Mouse (Mus musculus) limb, embryonic 13.5 days (tissue): ENCODE measurements around the gene Lfng. TPM values are rescaled to one million over a fixed set of nuclear protein-coding genes. Genes with fewer than 3 reads are reported as not detected.
A peak's percentile ranks its signal among the peaks of the same experiment; 100 is the strongest.

Source experiments
- ATAC-seq: fragments of 200-750 bp; cut with Nextera tagmentation; 2 replicates; pipeline ENCODE4 v1.8.0; 2017; ENCODE audit warnings: low read depth, moderate number of reproducible peaks, moderate TSS enrichment; ENCODE audit not compliant: low FRiP score
- H3K27ac ChIP-seq: fragments of 300-500 bp; sonication (generic); 2 replicates; pipeline ENCODE4 v1.5.1; 2015; ENCODE audit warnings: inconsistent platforms, mild to moderate bottlenecking, moderate library complexity
- H3K27me3 ChIP-seq: fragments of 300-500 bp; sonication (generic); 2 replicates; pipeline ENCODE4 v1.6.1; 2015; ENCODE audit warnings: mild to moderate bottlenecking, inconsistent platforms
- H3K36me3 ChIP-seq: fragments of 300-500 bp; sonication (generic); 2 replicates; pipeline ENCODE4 v1.6.1; 2015; ENCODE audit warnings: inconsistent platforms, mild to moderate bottlenecking, moderate library complexity
- H3K4me1 ChIP-seq: fragments of 300-500 bp; sonication (generic); 2 replicates; pipeline ENCODE4 v1.6.1; 2015; ENCODE audit warnings: inconsistent platforms
- H3K4me2 ChIP-seq: fragments of 300-500 bp; sonication (generic); replicated peaks from 2 replicates; pipeline ENCODE4 v1.6.1; 2015; ENCODE audit warnings: inconsistent platforms, mild to moderate bottlenecking, moderate library complexity
- H3K4me3 ChIP-seq: fragments of 300-500 bp; sonication (generic); 2 replicates; pipeline ENCODE4 v1.5.1; 2015; ENCODE audit warnings: moderate library complexity, mild to moderate bottlenecking, inconsistent platforms
- H3K9ac ChIP-seq: fragments of 300-500 bp; sonication (generic); 2 replicates; pipeline ENCODE4 v1.6.1; 2015; ENCODE audit warnings: mild to moderate bottlenecking, inconsistent platforms
- H3K9me3 ChIP-seq: fragments of 300-500 bp; sonication (generic); 2 replicates; pipeline ENCODE4 v1.6.1; 2016; ENCODE audit warnings: inconsistent platforms
- WGBS: fragments of 180-500 bp; shearing (Covaris S2); methylation state at CpG from one replicate; pipeline ENCODE4 v1.1.7; 2015; 5-methylcytosine and 5-hydroxymethylcytosine counted together
- polyA plus RNA-seq: library from polyadenylated mRNA; unstranded; fragments of >200 nt; fragmentation: Nextera tagmentation; extraction: Ambion mirVana; gene quantifications from 2 replicates; pipeline ENCODE4 v1.2.1, GENCODE M21; 2015

Lfng gene
- polyA plus RNA-seq, 1 experiment from 2014 or later = 13.4 TPM

GRCm38 (mm10) chr5:140619151-140619771 is 12.1 kb downstream of the Lfng start:
- peaks cover 37% of the 10 kb centered on the region for H3K36me3 ChIP-seq
- no peaks in the 10 kb centered on the region for H3K9me3 ChIP-seq
- peak; percentile 4; the same call in 1 of the 2 replicates for ATAC-seq
- H3K4me1 ChIP-seq = peaks cover 16% of the 10 kb centered on the region; the same call in 1 of the 2 replicates
- no peak overlapping the region; the same call in 1 of the 2 replicates for H3K27ac ChIP-seq
- H3K4me3 ChIP-seq = no peak overlapping the region
- no peak overlapping the region for H3K9ac ChIP-seq
- WGBS = 25% methylated on average over 6 of the region's 6 CpGs
- no peaks in the 10 kb centered on the region; the same call in 1 of the 2 replicates for H3K27me3 ChIP-seq
- no peak overlapping the region for H3K4me2 ChIP-seq

DNA sequence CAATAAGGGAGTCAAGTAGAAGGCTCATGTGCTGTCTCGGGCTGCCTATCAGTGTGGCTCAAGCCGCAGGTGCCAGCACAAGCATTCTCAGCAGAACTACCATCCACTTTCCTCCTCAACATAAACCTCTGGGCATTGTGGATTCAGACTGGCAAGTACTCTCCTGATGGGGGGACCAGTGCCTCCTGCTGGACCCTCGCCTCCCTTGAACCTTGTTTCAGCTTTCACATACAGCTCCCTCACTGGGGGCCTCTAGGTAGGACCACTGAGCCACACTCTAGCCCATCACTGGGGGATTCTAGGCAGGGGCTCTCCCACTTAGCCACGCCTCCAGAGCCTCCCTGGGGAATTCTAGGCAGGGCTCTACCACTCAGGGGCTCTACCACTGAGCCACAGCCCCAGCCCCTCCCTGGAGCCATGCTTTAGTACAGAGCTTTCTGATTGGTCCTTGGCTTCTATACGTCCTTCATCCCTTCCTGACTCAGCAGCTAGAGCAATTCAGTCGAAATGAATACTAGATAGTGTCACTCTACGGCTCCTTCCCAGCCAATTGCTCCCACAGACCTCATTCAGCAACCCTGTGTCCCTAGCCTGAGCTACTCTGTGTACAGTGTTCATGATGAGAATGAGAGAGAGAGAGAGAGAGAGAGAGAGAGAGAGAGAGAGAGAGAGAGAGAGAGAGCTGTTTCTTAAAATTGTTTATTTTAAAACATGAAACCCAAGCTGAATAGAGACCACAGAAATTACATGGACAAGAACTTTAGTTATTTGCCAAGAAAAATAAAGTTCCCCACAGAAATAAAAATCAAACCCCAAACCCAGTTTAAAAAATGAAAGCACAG is 13.0 kb downstream of the Lfng start:
- peaks cover 42% of the 10 kb centered on the region for H3K36me3 ChIP-seq

DNA sequence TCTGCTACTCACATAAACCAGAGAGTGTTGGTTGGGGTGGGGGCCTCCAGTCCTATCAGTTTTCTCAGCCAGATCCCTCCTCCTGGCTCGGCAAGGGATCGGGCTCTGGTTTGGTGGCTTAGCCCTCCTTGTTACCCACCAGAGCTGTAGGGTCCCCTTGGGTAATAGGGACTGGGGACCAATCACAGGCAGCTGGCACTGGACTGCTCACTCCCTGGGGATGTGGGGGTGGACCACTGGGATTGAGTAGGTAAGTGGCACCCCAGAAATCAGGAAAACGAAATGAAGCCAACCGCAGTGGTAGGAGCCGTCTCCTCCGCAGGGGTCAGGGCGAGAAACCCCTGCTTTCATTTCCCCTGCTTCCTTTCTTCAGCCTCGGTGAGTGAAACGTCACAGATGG is 14.0 kb downstream of the Lfng start:
- WGBS = 75% methylated on average over 9 of the region's 9 CpGs
- H3K36me3 ChIP-seq = peaks cover 49% of the 10 kb centered on the region
- no peaks in the 10 kb centered on the region for H3K9me3 ChIP-seq
- H3K4me2 ChIP-seq = no peak overlapping the region
- ATAC-seq = no peak
- no peak overlapping the region for H3K9ac ChIP-seq
- H3K27me3 ChIP-seq = no peaks in the 10 kb centered on the region
- no peak overlapping the region for H3K4me3 ChIP-seq
- H3K4me1 ChIP-seq = peaks cover 16% of the 10 kb centered on the region; the same call in 1 of the 2 replicates
- peak overlapping the region; percentile 28; the same call in 1 of the 2 replicates for H3K27ac ChIP-seq

More for the DNA sequence above, 13.0 kb downstream of the Lfng start:
- Histone ChIP-seq H3K27me3 (no peaks in the 10 kb centered on the region), H3K9me3 (no peaks in the 10 kb centered on the region), H3K4me3 (no peak overlapping the region), H3K27ac (no peak overlapping the region; the same call in 1 of the 2 replicates), H3K4me2 (no peak overlapping the region), H3K9ac (no peak overlapping the region), H3K4me1 (peaks cover 16% of the 10 kb centered on the region; the same call in 1 of the 2 replicates)
- whole genome bisulfite sequencing = 60% methylated on average over 7 of the region's 7 CpGs
- 0 out of 2 replicates have a peak, but pooled peaks have one; percentile 20 for ATAC-seq

- Histone ChIP-seq H3K9ac (no peak overlapping the region; the same call in 1 of the 2 replicates), H3K27me3 (no peaks in the 10 kb centered on the region), H3K4me2 (no peak overlapping the region), H3K36me3 (peaks cover 53% of the 10 kb centered on the region), H3K27ac (peak overlapping the region; percentile 28; the same call in 1 of the 2 replicates), H3K4me1 (peaks cover 16% of the 10 kb centered on the region; the same call in 1 of the 2 replicates), H3K4me3 (no peak overlapping the region), H3K9me3 (no peaks in the 10 kb centered on the region)
- no peak for ATAC-seq
- 74% methylated on average over 10 of the region's 10 CpGs for WGBS
Observed at GRCm38 (mm10) chr5:140621517-140621916, 14.4 kb downstream of the Lfng start.

GRCm38 (mm10) chr5:140622978-140623670 is 16.0 kb downstream of the Lfng start:
- no peak overlapping the region for H3K9ac ChIP-seq
- no peak for ATAC-seq
- H3K4me3 ChIP-seq = no peak overlapping the region
- H3K27ac ChIP-seq = no peak overlapping the region
- H3K4me1 ChIP-seq = peaks cover 16% of the 10 kb centered on the region; the same call in 1 of the 2 replicates
- H3K36me3 ChIP-seq = peaks cover 69% of the 10 kb centered on the region
- peaks cover 6% of the 10 kb centered on the region for H3K9me3 ChIP-seq
- 90% methylated on average over 23 of the region's 23 CpGs for WGBS
- no peak overlapping the region for H3K4me2 ChIP-seq
- no peaks in the 10 kb centered on the region for H3K27me3 ChIP-seq

DNA sequence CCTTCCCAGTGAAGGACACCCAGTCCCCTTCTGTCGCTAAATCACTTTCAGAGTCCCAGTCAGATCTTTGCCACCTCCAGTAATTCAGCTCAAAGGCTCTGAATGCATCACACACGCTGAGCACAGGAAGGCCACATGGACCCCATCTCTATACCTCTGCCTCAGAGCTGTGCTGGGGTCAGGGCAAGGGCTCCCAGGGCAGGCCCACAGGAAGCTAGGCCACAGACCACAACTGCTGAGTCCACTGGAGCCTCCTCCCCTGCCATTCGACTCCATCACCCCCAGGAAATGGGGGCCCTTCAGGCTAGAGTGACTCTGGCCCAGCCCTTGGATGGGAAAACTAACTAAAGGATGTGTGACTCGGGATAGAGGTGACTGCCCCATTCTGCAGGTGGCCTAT is 16.7 kb downstream of the Lfng start:
- no peak for ATAC-seq
- Histone ChIP-seq H3K27ac (no peak overlapping the region; the same call in 1 of the 2 replicates), H3K9ac (no peak overlapping the region), H3K4me2 (no peak overlapping the region), H3K27me3 (no peaks in the 10 kb centered on the region), H3K4me3 (no peak overlapping the region), H3K9me3 (peaks cover 12% of the 10 kb centered on the region), H3K36me3 (peaks cover 76% of the 10 kb centered on the region), H3K4me1 (peaks cover 16% of the 10 kb centered on the region; the same call in 1 of the 2 replicates)
- WGBS = 79% methylated on average over 4 of the region's 4 CpGs

GRCm38 (mm10) chr5:140624238-140624637 is 17.1 kb downstream of the Lfng start:
- H3K27ac ChIP-seq = no peak overlapping the region
- no peaks in the 10 kb centered on the region for H3K27me3 ChIP-seq
- peaks cover 16% of the 10 kb centered on the region; the same call in 1 of the 2 replicates for H3K4me1 ChIP-seq
- H3K4me3 ChIP-seq = no peak overlapping the region
- peaks cover 16% of the 10 kb centered on the region for H3K9me3 ChIP-seq
- 95% methylated on average over 5 of the region's 5 CpGs for WGBS
- H3K36me3 ChIP-seq = peaks cover 80% of the 10 kb centered on the region
- H3K4me2 ChIP-seq = no peak overlapping the region
- no peak overlapping the region for H3K9ac ChIP-seq
- no peak for ATAC-seq

DNA sequence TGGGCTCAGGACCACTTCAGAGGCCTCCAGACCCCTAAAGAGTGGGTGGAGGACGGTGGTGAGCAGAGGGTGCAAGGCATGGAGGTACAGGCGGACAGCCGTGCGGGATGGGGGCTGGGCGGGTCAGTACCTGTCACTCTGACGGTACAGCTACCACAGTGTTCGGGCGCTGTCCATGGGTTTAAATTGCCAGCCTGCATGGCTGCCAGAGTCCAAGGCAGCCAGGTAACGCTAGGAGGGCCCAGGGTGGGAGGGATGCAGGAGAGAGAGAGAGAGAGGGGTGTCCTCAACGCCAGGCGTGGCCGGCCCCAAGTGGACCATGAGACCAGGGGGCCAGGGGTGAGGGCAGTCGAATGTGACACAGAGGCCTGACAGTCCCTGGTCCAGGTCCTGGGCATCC is 17.8 kb downstream of the Lfng start:
- Histone ChIP-seq H3K36me3 (peaks cover 87% of the 10 kb centered on the region), H3K4me2 (no peak overlapping the region), H3K27me3 (no peaks in the 10 kb centered on the region), H3K9me3 (peaks cover 16% of the 10 kb centered on the region), H3K4me3 (no peak overlapping the region), H3K9ac (no peak overlapping the region), H3K27ac (no peak overlapping the region), H3K4me1 (peaks cover 14% of the 10 kb centered on the region; the same call in 1 of the 2 replicates)
- ATAC-seq = no peak
- WGBS = 94% methylated on average over 13 of the region's 13 CpGs

DNA sequence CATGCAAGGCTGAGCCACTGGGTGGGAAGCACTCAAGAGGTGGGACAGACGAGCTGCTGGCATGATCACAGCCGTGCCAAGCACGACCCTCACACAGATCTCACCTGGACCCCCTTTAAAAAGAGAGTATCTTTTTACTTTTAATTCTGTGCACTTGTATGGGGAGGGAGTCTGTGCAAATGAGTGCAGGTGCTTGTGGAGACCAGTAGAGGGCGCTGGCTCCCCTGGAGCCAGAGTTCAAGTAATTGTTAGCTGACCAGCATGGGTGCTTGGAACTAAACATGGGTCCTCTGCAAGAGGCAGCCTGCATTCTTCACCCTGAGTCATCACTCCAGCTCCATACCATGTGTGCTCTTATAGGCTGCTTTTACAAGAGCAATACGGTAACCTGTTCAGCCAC is 20.5 kb downstream of the Lfng start:
- Histone ChIP-seq H3K9ac (no peak overlapping the region), H3K4me3 (no peak overlapping the region), H3K4me1 (no peaks in the 10 kb centered on the region), H3K9me3 (peaks cover 16% of the 10 kb centered on the region), H3K27me3 (no peaks in the 10 kb centered on the region), H3K4me2 (no peak overlapping the region), H3K36me3 (peaks cover 97% of the 10 kb centered on the region), H3K27ac (no peak overlapping the region)
- WGBS = 94% methylated on average over 5 of the region's 5 CpGs
- no peak for ATAC-seq

- Histone ChIP-seq H3K27me3 (no peaks in the 10 kb centered on the region), H3K9me3 (peaks cover 16% of the 10 kb centered on the region), H3K9ac (no peak overlapping the region), H3K36me3 (peaks cover 97% of the 10 kb centered on the region), H3K4me2 (no peak overlapping the region), H3K4me1 (no peaks in the 10 kb centered on the region), H3K27ac (no peak overlapping the region), H3K4me3 (no peak overlapping the region)
- 88% methylated on average over 9 of the region's 9 CpGs for WGBS
- no peak for ATAC-seq
Observed at GRCm38 (mm10) chr5:140628995-140629394, 21.9 kb downstream of the Lfng start.

- no peak overlapping the region for H3K4me2 ChIP-seq
- no peak for ATAC-seq
- 94% methylated on average over 7 of the region's 7 CpGs for WGBS
Observed at GRCm38 (mm10) chr5:140633432-140633831, 26.3 kb downstream of the Lfng start.

More at GRCm38 (mm10) chr5:140633432-140633831, 26.3 kb downstream of the Lfng start:
- H3K4me1 ChIP-seq = 0 out of 2 replicates have a peak, but pooled peaks cover 5% of the 10 kb centered on the region
- no peak overlapping the region for H3K27ac ChIP-seq
- H3K4me3 ChIP-seq = no peak overlapping the region
- H3K9me3 ChIP-seq = peaks cover 8% of the 10 kb centered on the region; the same call in 1 of the 2 replicates
- no peak overlapping the region for H3K9ac ChIP-seq
- peaks cover 100% of the 10 kb centered on the region for H3K36me3 ChIP-seq
- H3K27me3 ChIP-seq = no peaks in the 10 kb centered on the region
